Mouse (Mus musculus) erythroblast, adult 5-6 weeks (primary cell): Measurements from ENCODE around the gene Frrs1l. TPM values are rescaled to one million over a fixed set of nuclear protein-coding genes. Genes with fewer than 3 reads are reported as not detected.

Experiments used
- ATAC-seq: replicated peaks from 2 replicates; pipeline ENCODE4 v1.8.0; 2016; ENCODE audit warnings: moderate number of reproducible peaks, mild to moderate bottlenecking, moderate TSS enrichment, inconsistent platforms; ENCODE audit not compliant: poor library complexity, low FRiP score, severe bottlenecking
- total RNA-seq, 2 experiments: library from RNA; stranded (forward) in 1 of 2; stranded (reverse) in 1 of 2; fragments of 150-400 nt in 1 of 2; fragments of 200-764, 138-1000 nt in 1 of 2; gene quantifications; 2 replicates each; pipeline versions ENCODE4 v1.2.3 to v1.2.4; 2015 to 2017; ENCODE audit warnings: low replicate concordance in 2 of 2

Frrs1l gene
- total RNA-seq (2015; ENCODE audit: low replicate concordance) (not detected in 2 replicates), total RNA-seq (2017; ENCODE audit: low replicate concordance) (not detected in 2 replicates)

DNA sequence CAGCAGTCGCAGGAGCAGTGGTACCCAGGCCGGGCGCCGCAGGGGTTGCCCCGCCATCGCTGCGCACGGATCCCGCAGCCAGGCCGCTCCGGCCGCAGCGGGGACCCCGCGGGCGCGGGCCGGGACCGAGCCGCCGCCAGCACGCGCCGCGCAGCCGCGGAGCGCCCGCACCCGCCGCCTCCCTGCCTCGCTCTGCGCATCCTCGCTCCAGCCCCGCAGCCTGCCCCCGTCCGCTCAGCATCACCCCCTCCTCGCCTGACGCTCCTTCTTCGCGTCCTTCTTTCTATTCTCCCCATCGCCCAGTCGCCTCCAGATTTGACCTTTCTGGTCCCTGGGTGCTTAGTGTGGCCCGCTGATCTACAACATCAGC, at the start of gene Frrs1l:
Frrs1l (minus strand) TSS at position 177 of the 370 bp plus-strand sequence.
- ATAC-seq, result no peak

DNA sequence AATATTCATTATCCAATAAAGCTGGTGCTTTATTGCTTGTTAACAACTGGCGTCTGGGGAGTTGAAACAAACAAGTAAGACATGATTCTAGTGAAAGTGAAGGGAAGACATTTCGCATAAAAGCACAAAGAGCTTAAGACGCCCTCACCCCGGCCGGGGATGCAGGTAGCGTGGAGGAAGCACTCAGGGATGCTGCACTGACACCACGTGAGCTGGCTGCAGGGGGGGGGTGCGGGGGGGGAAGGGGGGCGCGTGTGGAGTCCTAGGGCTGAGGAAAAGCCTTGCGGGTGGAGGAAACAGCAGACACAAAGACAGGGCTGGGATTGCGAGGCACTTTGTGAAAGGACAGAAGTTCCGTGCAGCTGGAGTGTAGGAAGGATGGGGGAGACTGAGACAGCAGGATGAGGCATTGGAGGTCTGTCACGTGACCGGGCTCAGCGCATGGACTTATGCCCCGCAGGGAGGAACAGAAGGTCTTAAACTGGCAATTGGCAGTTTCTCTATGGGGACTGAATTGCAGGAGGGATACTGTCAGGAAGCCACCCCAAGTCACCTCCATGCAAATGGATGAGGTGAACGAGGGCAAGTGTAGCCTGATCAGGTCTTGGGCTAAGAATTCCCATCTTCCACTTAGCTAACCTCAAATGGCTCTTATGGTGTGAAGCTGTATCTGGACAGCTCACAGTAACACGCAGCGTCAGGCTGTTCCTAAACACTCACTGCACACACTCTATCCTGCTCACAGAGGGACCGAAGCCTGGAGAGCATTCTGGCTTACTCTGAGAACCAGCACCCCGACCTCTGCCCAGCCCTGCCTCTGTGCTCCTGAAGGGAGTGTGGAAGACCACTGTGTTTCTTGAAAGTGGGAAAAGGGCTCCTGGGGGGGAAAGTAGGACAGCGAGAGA, 49.2 kb upstream of the Frrs1l start:
- ATAC-seq, result no peak

DNA sequence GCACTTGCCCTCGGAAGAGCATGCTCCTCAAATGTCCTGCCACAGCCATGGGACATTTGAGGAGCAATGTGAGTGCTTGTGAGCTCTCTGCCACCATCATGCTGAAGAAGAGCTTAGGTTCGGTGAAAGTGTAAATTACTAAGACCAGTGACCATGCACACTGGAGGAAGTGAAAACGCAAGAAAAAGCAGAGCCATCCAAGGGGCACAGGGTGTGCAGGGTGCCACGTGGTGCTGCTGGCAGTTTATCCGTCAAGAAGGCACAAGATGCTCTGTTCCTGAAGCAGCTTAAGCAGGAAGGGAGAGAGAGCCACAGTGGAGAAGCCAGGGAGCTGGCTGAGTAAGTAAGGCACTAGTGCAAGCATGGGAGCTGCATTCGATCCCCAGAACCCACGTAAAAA, 47.4 kb upstream of the Frrs1l start:
- ATAC-seq, result no peak

DNA sequence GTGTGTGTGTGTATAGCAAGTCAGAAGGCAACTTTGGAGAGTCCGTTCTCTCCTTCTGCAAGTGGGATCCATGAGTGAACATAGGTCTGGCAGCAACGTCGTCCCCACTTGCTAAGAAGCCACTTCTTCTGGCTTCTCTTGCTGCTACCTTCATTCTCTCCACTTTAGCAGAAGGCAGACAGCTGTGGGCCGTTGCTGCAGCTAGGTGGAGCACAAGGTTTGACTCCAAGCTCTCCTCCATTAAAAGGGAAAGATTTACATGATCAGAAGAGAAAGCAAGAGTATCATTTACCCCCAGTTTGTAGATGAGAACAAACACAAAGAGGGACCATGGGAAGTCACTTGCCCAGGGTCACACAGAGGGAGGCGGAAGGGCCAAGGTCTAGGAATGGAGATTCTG, 44.0 kb upstream of the Frrs1l start:
- ATAC-seq, result no peak

DNA sequence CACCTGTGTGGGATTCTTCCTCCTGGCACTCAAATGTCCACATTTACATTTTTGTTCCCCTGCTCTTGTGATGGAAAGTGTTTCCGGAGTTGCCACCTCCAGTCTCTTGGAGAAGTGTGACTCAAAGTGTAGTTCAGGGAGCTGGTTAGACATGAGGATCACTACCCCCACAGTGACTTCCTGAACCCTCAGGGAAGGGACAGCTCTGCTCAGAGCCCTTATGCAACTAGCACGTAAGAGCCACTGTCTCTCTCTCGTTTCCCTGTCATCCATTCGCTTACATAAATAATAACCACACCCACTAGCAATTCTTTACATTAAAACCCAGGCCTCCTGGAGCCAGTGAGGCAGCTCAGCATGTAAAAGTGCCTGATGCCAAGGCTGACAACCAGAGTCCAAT, 41.2 kb upstream of the Frrs1l start:
- ATAC-seq, result no peak

DNA sequence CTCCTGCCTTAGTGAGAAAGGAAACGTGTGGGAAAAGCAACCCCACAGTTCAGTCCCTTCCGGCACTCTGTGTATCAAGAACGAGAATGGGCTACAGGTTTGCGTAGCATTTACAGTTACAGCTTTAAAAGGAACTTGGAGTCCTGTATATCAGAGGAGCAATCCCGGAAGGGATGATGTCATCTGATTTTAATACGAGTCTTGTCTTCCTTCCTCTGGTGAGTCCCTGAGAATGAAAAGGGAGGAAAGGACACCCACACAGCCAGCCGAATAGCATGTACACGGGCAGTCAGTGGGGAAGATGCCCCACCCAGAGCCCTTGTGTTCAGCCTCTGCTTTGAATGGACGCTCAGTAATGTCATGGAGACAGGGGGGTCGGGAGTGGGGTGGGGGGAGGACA, 37.8 kb upstream of the Frrs1l start:
- no peak for ATAC-seq

DNA sequence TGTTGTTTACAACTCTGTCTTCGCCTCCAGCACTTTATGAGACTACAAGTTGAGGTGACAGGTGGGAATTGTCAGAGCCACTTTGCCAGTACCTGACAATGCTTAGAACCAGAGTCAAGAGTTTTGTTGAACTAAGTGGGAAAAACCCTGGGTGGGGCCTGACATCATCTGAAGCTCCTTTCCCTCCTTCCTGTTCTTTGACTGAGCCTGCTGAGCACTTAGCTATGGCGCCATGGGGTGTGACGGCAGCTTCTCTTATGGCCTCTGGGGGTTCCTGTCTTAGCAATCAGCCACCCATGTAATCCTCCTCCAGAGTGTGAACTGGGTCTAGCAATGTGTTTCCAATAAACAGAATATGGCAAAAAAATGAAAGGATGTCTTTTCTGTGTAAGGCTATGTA, 33.3 kb upstream of the Frrs1l start:
- ATAC-seq, result no peak

DNA sequence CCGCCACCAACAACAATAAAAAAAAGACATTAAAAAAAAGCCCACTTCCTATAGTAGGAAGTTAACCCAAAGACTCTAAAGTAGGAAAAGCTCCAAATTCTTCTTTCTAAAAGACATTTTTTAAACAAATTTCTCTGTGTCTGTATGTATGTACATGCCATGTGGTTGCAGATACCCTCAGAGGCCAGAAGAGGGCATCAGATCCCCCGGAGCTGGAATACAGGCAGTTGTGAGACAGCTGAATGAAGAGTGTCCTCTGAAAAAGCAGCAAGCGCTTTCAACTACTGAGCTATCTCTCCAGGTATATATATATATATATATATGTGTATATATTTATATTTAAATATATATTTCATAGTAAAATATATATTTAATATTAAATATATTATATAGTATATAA, 31.1 kb upstream of the Frrs1l start:
- no peak for ATAC-seq

DNA sequence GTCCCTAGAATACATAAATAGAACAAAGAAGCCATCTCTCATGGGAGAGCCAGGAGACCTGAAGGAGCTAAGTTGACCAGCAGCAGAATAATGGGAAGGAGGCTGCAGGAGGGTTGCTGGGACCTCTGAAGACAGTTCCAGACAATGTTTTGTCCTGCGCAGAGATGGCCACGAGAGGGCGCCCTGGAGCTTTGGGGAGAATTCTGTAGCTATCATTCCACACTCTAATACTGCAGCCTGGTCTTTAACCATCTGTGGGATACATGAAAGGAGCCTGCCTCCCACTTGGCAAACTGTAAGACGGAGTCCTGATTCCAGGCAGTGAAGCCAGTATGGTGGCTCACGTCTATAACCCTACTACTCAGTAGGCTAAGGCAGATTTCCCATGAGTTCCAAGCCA, 27.0 kb upstream of the Frrs1l start:
- no peak; the same call in 1 of the 2 replicates for ATAC-seq

DNA sequence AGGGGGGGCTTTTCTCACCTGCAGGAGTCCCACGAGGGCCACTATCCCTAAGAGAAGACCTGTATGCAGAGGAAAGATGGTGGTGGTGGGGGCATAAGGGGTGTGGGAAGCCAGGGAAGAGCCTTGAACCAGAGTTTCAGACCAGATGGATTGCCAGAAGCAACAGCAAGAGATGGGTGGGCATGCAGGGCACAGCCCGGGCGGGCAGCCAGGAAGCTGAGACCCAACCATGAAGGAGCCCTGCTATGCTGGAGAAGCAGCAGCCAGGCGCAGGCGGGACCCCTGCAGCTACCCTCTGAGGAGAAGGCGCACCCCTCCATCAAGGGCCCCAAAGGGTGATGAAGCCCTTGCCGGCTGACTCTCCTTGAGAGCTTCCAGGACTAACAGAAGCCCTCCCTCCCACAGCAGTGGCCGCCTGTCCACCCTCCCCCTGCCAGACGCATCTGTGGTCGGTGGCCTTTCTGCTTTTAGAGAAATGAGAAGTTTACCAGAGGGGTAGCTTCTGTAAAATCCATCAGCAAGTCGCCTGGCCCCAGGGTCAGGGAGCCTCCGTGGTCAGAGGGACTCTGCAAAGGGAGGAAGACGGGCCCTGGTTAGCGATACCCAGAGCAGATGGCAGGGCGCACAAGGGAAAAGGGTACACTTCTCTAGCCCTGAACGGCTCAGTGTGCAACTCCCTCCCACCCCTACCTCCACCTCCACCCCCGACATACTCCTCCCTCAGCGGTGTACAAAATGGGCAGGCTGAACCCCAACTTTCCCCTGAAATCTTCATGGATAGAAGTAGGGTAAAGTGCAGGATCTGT, 26.4 kb upstream of the Frrs1l start:
- ATAC-seq, result no peak

DNA sequence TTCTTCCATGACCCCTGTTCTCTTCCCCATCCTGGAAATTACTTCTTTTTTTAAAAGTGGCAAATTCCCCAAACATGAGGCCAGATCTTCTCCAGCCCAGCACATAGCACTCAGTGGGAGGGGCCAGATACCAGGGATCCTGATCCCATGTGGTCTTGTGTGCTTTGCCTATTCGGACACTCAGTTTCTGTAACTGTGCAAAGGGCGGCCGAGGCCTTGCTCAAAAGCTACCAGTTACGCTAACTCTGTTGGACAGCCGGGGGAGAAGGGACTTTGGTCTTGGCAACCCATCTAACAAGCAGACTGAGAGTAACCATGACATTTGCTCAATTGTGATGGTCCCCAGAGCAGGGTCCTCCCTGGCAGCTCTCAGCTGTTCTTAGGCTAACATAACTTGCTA, 24.8 kb upstream of the Frrs1l start:
- ATAC-seq, result no peak

DNA sequence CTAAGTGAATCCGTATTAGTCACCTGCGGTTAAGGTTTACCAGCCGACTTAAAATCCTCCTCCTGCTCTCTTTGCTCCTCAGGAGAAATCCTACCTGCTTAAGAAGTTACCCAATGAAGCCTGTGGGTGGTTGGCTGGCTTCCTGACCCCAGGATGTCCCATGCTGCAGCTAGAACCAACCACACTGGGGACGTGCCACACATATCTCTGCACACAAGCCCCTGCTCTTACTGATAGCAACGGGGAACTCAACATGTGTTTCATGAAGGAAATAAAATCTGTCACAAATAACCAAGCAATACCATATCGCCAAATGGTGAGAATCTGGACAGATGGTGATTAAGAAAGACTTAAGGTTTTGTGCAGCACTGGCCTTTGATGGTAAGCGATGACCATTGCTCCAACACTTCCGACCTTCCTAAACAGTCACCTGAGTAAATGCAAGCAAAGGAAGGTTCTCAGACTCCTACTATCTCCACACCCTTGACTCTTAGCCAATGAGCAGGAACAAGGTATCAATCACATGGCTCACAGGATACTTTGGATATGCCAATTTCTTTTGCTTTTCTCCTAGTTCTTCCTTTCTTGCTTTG, 21.4 kb upstream of the Frrs1l start:
- no peak for ATAC-seq

DNA sequence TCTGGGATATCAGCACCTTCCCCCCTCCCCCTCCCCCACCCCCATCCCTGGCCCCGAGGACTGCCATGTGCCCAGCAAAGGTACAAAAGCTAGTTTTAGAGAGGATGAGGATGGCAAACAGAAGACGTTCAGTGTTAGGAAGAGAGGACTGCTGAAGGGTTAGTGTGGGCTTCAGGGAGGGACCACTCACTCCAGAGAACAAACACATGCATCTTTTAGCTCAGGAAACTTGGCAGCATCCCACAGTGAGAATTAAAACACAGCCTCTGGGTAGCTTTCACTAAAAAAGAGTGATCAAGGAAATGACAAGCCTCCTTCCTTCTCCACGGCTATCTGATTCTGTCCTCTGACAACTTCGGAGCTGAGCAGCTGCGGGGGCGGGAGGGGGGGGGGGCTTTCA, 20.7 kb upstream of the Frrs1l start:
- no peak for ATAC-seq

DNA sequence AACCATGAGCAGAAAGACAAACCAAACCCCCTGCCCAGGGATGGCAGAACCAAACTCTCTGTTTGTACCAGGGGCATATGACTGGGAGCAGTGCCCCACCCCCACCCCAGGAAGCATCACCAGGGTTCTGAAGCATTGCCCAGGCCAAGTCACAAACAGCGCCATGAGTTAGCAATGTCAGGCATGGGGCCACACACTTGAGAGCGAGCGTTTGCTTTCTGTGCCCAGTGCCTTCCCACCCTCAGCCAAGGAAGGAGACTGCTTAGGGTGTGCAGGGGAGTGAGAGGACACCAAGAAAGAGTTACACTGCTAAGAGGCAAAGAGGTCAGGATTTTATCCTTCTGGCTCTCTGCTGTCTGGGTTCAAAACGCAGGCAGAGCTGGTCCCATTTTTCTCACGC, 20.2 kb upstream of the Frrs1l start:
- no peak for ATAC-seq

DNA sequence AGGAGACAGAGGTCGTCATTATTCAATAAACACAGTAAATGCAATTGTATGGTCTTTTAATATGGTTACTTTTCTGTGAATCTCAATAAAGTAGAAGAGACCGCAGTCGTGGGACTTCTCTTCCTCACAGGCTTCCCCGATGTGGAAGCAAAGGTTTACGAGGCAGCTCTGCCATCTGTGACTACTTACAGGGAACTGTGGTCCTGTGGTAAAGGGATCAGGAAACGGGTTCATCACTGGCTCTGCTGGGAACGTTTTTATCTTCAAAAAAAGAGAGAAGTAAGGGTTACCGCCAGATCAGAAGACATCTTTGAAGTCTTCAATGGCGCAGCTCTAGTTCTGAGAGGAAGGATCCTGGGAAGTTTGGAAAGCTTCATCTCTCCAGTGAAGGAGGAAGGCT, 17.5 kb upstream of the Frrs1l start:
- no peak for ATAC-seq

DNA sequence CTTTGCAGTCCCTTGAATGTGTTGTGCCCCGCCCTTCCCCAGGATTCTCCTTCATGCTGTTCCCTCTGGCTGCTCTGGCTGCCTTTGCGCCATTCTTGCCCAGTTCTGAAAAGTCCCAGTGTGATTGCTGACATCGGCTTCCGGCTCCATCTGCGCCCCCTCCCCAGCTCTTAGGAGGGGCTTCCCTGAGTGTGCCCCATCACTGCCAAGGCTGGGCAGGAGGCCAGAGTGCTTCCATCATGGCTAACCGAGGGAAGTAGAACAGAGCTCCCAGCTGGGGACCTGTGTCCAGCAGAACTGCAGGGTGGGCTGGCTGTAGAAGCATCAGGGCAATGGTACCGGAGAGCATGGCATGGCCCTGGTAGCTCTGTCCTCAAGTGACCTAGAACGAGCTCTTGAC, 14.8 kb upstream of the Frrs1l start:
- no peak for ATAC-seq

DNA sequence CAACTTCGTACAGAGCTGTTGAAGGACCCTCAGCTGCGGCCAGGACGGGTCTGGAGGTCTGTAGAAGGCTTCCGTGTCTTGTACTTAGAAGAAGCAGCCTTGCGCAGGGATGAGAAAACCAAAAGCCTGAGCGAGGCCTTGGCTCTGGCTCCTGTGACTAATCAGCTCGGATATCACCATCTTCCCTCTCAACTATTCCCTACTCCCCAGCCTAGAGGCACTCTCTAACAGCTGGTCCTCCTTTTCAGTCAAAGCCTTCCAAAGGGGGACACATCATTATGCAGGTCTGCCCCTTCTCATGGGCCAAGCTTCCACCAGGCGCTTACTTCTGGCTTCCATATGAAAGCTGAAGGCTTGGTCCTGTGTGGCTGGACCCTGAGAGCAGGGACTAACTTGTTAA, 13.7 kb upstream of the Frrs1l start:
- ATAC-seq, result no peak

DNA sequence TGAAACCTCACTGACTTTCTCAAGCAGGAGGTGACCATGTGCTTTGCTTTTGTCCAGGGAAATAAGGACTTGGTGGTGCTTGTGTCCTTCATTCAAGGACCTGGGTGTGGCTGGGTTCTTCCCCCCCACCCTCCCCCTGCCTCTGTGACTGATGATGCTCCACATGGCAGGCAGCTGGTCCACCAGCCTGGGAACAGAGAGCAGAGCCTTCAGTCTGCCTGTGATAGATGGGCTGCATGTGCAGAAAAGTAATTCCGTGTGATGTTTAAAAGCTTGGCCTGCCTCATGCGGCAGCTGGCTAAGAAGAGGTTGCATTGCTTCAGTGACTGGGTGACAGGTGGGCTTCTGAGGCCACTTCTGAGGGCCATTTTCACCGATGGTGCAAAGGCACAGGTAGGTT, 12.6 kb upstream of the Frrs1l start:
- ATAC-seq, result no peak

DNA sequence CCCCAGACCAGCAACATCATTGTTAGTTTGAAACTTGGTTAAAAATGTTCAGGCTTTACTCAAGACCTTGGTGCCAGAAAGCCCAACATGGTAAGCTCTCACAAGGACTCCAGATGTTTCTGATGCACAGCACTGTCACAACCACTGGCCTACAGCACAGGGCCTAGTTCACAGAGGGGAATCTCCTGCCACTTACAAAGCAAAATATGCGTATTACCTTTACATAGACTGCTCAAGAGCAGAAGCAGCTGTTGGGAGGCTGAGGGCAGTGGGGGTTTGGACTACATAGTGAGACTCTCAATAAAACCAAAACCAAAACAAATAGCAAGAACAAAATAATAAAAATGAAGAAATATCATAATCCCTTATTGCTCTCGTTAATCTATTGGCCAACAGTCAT, 11.2 kb upstream of the Frrs1l start:
- no peak for ATAC-seq

DNA sequence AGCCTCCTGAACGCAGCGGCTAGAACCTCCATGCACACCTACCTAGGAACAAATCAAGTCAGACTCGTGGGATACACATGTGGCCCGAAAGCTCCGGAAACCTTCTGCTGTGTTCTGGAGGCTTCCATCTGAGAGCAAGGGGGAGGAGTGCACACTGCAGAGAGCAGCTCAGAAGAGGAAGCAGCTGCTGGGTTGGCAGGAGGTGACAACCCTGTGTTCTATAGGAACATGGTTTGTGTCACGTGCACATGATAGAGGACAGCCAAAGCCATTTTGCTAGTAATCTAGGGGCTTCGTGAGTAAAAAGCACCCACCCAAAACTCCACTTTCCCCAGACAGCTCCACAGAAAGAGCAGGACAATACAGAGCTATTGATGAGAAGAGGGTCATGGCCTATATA, 3.1 kb upstream of the Frrs1l start:
- no peak for ATAC-seq

DNA sequence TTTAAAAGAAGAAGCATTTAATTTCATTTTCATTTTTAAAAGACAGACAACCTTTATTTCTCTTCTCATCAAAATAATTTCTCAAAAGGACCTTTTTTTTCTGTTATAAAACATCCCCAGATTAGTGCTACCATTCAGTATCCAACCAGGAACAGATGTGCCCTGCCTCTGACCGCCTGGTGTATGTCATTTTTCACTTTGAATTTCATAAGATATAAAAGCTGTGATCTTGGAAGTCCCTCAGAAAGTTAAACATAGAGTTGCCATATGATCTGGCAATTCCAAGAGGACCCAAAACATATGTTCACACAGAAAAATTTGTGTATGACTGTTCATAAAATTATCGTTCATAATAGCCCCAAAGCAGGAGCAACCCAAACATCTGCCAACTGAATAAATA, 1.8 kb upstream of the Frrs1l start:
- no peak for ATAC-seq
